Mouse (Mus musculus): ENCODE measurements around the gene Ndufv2.

Gene Ndufv2

DNA sequence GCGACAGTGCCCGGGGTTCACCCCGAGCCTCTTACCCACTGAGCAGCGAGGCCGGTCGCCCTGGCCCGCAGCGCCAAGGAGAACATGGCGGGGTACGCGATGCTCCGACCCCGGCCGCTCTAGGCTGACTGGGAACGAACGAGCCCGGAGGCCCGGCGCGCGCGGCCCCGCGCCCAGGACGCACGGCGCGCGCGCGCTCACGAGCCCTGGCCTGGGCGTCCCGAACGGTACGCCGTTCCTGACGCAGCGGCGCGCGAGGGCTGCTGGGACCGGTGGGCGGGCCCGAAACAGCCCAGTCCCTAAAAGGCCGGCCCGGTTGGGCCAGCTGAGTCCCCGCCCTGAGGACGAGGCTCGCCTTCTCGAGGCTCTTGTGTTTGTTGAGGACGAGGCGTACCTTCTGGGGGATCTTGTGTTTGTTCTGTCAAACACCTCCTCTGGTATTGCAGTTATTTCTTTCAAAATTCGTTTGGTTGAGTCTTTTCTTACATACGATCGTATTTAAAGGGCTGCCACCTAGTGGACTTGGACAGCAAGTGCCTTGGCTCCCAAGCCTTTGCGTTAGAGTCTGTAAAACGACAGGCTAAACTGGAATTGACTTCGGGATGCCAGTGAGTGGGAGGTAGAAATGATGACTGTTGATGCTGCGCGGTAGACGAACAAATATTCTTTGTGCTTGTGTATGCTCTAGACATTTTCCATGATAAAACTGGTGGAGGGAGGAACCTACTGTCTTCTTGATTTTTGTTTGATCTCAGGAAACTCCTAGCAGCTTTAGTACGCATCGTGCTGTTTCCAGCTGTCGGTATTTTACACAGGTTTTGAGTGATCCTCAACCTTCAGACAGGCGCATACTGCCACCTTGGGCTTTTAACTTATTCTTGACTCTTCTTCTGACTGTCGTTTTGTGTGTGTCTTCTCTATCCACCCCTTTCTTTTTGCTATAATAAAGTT lies at the start of gene Ndufv2:
TSS of gene Ndufv2 (minus strand) at position 180 of the 951 bp plus-strand sequence.
- DNase-seq: peak; percentile 96 to 97

DNA sequence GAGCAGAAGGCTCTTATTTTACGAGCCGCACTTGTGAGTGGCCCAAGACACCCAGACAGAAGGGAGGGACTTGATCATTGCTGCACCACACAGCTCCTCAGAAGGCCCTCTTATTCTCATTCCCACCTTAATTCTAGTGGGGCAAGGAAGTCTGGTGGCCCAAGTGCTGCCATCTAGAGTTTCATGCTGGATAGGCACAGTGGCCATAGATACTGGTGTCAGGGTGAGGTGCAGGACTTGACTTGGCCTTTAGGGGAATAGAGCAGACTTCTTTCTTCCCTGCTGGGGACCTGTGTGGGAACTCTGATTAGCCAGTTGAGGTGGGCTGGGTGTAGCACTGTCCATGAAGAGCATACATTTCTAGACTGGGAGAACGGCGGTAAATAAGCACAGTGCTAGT lies 29.9 kb upstream of the Ndufv2 start:
- no peak for DNase-seq

DNA sequence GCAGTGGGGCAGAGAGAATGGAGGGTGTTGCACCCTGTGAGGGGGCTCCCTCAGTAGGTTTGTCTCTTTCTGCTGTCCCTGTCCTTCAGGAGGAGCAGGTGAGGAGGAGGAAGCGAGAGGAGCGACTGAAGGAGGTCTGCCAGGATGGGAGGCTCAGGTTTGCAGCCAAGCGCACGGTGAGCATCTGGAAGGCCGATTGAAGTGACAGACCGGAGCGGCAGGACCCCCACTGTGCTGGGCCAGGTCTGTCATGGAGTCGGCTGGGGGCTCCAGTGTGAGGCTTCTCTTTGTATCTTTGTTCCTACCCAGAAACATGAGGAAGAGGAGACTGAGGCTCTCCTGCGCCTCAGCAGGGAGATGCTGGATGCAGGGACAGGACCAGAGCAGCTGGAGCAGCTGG lies 29.0 kb upstream of the Ndufv2 start:
- DNase-seq: peak; percentile 68 to 76

DNA sequence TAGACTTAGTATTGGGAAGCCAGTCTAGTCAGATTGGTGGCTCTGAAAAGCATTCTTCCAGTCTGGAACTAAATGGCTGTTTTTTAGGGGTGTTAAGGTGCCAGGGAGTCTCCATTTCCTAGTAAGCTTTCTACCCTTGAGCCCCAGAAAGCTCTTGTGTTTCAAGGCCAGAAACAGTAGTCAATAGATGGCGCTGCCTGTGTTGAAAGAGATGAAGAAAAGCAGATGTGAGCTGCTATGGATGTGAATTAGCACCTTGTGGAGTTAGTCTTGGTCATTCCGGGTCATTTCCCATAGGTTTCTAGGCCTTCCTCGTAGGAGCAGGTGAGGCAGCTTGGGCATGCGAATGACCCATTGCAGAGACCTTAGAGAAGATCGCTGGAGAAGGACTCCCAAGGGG lies 23.9 kb upstream of the Ndufv2 start:
- no peak for DNase-seq

DNA sequence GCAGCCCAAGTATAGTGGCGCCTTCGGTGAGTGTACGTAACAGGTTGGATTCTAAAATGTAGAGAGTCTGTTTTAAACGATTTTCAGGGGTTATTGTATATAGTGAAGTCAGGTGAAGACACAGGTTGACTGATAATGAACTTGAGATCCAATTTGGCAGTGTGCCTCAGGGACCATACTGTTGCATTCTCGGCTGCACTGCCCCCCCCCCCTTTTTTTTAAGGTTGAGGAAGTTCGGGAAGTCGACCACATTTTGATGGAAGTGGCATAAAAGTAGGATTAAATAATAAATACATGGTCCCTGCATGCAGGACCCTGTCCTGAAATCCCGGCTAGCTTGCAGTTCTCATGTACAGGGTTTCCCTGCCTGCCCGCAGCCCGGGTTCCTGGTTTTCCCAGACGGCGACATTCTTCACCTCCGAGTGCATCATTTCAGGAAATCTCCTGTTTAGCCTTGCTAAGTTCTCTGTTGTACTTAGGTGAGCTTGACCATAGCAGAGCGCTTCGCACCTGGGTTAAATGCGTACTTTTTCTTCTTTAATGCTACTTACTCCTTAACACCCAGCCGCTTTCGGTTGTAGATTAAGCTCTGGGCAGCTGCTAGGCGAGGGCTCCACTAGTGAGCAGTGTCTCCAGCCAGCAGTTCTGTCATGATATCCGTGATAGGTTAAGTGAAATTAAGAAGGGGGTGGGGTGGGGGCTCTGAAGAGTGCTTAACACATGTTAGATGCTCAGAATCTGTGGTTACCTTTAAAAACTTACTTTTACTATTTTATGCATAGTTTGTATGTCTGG lies 22.7 kb upstream of the Ndufv2 start:
- no peak for DNase-seq

DNA sequence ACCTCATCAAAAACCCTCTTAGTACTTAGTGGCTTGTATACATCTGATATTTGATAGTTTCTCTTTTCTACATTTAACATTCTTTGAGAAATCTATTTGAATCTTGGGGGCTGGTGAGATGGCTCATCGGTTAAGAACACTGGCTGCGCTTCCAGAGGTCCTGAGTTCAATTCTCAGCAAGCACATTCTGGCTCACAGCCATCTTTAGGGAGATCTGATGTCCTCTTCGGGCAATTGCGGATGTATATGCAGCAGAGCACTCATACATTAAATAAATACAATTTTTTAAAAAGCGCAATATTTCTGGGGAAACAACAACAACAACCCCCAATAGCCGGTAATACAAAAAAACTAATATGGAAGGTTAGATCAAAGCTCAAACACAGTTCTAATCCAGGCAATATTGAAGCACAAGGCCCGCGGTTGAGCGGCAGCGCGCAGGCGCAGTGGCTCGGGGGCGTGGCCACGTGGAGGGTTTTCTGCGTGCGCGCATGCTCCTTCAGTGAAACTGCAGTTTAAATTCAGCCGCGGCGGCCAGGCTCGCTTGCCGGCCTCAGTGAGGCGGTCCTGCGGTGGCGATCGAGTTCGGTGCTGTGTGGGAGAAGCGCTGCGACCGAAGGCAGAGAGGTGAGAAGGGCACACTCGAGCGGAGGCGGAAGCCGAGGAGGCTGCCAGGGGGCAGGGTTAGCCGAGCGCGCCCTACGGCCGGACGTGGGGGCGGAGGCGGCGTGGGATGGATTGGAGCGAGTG lies 21.9 kb upstream of the Ndufv2 start, which contains the start of gene Ddx11:
TSS of gene Ddx11 (plus strand) at position 455 of the 750 bp plus-strand sequence.
- peak; percentile 98 to 99 for DNase-seq

DNA sequence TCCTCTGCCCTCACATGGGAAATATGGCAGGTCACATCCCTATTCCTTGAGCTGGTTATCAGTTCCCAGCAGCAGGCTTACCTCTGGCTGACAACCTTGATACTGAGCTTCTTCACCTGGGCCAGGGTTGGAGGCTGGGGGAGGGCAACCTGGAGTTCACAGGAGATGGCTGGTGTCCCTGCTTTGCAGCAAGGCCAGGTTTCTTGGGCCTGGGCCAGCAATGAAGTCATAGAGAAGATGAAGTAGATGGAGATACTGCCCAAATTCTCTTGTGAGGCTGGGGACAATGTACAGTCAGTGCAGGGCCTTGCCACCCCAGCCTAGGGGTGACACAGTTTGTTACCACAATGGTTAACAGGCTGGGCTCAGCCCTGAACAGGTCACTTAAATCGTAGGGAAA lies 19.3 kb upstream of the Ndufv2 start:
- peak; percentile 40 to 41 for DNase-seq

DNA sequence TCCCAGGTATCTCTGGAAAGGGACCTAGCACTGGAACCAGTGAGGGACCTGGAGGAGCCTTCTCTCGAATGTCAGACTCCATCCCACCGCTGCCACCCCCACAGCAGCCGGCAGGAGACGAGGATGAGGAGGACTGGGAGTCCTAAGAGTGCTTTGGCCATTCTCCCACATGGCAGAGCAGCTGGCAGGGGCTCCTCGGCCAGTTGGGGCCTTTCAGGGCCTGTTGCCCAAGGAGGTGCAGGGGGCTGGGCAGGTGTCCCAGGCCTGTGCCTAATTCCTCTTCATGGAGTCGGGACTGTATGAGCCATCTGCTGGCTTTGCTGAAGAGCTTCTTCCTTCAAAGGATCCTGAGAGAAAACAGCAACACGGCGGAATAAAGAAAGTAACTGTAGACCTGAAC lies 17.6 kb upstream of the Ndufv2 start:
- peak; percentile 57 to 75 for DNase-seq

DNA sequence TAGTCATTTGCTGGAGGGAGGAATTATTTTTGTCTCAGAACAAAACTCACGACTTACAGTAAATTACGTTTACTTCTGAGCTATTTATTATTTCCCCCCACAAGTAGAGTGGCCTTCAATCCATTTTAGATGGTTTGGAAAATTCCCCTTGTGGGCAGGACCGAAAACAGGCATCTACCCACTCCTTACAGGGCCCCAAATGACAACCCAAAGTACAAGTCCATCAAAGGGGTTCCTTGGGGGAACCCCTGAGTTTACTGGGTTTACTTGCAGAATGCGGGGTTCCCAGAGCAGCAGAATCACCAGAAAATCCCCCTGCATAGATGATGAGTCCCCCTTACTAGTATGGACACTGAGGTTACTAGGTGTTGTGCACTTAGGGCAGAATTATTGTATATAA lies 10.8 kb upstream of the Ndufv2 start:
- no peak for DNase-seq

DNA sequence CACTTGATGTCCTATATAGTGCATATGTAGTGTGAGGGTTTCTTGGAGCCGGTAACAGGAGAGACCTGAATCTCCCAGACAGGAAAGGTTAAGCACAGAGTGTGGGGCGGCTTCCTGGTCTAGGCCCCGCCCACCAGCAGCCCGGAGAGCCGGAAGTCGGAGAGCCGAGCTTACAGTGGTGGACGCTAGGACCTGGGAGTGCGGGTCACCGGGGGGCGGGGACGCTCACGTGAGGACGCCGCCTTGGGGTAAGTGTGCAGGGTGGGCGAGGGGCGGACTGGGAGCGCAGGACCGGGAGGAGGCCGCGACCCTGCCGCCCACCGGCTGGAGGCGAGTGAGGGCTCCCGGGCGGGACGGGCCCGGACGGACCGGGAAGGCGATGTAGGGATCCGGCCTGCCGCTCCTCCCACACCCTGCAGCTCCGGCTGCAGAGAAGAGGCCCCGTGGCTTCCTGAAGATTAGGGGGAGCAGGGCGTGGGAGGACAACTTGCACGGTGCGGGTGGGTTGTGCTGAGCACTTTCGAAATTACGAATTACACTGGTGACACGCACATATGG lies 10.1 kb upstream of the Ndufv2 start, which contains the start of gene Washc1:
TSS of gene Washc1 (plus strand) at position 144 of the 558 bp plus-strand sequence.
- peak; percentile 94 to 97 for DNase-seq

DNA sequence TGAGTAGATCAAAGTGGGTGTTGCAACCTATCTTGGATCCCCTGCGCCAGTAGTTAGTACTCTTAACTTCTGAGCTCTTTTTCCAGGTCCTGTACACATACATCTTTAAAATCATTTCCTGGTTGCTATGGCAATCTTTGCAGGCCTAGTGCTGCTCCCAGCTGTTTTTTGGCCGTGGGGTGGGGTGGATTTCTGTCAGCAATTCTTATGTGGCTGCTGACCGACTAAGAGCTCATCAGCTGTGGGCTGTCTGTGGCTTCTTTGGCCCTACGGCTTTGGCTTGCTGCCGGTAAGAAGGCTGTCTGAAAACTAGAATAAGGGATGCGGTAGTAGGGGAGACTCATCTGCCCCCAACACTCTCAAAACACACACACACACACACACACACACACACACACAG lies 9.4 kb upstream of the Ndufv2 start:
- DNase-seq: peak; percentile 21 to 35

DNA sequence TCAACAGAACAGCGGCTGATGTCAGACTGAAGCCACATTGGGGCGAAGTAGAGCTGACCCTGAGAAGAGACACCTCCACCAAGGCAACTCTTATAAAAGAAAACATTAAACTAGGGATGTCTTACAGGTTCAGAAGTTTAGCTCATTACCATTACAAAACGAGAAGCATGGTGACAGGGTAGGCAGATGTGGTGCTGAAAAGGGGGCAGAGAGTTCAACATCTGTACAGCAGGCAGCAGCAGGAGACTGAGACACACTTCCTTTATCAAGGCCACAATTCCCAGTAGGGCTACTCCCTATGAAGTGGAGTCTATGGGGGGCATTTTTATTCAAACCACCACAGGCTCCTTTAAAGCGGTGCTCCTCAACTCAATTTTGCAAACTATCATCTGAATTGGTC lies 6.8 kb upstream of the Ndufv2 start:
- no peak for DNase-seq

DNA sequence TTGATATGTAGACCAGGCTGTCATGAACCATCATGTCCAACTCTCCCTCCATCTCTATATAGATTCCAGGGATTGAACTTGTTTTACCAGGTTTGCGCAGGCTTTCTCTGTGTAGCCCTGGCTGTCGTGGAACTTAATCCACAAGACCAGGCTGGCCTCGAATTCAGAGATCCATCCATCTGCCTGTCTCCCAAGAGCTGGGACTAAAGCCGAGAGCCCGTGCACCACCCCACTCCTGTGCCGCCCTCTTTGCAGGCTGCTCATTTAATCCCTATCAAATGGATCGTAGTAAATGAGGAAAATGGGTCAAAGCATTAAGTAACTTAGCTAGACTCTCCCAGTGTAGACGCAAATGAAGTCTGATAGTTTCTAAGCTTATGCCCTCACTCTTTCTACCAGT lies 6.1 kb upstream of the Ndufv2 start:
- no peak for DNase-seq

DNA sequence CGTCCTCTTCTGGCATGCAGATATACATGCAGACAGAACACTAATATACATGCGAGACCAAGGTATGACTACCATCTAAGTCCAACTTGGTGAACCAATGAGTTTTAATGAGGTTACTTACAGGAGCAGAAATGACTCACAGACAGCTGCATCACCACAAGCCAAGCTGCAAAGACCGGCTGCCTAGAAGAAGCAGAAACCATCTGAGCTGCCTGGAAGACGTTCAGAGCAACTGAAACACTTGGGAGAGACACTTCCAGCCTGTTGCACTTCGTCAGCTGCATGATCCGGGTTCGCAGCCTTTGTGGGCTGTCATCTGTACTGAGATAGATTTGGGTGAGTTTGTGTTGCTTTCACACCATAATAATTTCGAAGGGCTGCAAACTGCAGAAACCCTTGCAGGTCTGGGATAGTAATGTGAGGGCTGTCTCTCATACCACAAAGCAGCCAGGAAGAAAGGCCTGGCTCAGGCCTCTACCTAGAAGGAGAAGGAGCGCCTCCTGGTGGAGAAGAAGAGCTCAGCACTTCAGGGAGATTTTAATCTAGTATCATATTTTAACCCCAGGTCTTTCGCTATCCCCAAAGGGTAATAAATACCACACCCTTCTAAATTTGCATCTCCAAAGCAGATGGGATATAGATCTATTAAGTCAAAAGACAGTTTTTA lies 5.4 kb upstream of the Ndufv2 start:
- DNase-seq: peak; percentile 85 to 90

DNA sequence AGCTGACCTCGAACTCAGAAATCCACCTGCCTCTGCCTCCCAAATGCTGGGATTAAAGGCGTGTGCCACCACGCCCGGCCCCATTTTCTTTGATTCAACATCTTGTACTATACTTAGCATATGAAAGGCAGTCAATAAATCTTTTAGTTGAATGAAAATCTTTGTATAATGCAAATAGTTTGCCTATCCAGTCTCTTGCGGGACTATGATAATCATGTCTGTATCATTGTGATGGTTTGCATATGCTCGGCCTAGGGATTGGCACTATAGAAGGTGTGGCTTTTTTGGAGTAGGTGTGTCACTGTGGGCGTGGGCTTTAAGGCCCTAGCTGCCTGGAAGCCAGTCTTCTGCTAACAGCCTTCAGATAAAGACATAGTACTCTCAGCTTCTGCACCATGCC lies 2.7 kb upstream of the Ndufv2 start:
- DNase-seq: no peak

DNA sequence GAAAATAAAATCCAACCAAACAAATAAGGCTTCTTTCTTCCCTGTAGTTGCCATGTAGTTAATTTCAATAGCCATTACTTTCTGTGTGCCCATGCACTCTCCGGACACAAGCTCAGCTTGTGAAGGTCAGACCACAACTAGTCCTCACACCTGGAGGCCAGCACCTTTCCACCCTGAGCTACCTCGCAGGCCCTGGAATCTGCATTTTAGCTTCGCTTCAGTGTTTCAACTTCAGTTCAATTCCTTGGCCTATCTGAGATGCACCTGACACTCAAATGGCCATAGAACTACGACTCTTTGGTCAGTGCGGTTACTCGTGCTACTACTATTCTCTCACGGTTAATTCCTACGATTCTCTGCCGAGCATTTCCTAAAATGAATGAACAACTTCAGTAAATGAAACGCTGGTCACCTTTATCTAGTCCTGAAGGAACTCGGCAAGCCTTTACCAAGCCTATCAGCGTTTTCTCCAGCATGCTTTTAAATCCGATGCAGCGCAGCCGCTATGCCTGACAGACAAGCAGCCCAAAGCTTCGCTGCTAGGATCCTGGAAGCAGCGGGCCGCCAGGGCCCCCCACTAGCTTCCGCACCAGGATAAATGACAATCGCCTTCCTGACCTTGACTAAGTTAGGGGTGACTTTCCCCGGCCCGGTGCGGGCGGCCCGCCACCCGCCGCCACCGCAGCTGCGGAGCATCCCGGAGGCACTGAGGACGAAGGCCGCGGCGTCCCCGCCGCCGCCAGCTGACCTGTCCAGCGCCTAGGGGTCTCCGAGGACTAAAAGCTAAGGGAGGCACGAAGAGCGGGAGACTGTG lies 586 bp downstream of the Ndufv2 start:
- peak; percentile 21 to 35 for DNase-seq

DNA sequence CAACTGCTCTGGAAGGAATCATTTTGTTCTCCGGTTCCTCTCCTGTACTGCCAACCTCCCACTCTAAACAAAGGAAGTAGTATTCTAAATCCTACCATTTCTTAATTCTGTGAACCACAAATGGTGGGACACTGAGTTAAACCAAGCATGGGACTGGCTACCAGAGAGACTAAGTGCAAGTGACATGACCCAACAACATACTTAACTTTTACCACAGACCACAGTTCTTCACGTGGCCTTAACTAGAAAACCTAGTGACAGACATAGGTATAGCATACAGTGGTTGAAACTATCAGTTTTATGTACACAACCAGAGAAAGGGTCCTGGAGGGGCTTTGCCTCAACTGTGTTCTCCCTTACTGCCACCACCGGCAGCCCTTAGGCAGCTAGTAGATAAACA lies 8.7 kb downstream of the Ndufv2 start:
- DNase-seq: no peak

DNA sequence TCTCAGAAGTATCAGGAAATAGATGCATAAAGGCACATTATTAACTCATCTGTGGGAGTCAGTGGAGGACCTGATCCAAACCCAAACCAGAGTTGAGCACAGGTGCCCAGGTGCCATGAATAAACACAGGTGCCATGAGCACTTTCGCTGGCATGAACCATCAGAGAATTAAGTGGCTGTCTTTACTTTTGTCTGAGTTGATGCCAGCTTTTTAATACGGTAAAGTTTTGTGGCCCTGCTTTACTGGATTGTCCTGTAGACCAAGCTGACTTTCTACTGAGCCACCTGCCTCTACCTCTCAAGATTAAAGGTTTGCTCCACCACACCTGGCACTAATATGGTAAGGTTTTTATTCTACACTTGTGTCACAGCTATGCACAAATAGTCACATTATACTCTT lies 9.3 kb downstream of the Ndufv2 start:
- DNase-seq: no peak

DNA sequence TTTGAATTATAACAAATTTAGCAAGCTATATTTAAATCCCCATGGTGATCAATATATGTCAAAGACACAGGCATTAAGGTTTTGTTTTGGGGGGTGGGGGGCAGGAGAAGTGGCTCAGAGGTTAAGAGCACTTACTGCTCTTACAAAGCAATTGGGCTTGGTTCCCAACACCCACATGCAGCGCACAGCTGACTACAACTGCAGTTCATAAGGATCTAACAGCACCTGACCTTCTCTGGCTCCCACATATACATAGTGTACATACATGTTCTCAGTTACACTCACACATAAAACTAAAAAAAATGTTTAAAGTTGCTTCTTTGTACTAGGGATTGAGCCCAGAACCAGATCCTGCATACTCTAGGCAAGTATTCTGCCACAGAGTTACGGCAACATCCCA lies 10.0 kb downstream of the Ndufv2 start:
- no peak for DNase-seq

DNA sequence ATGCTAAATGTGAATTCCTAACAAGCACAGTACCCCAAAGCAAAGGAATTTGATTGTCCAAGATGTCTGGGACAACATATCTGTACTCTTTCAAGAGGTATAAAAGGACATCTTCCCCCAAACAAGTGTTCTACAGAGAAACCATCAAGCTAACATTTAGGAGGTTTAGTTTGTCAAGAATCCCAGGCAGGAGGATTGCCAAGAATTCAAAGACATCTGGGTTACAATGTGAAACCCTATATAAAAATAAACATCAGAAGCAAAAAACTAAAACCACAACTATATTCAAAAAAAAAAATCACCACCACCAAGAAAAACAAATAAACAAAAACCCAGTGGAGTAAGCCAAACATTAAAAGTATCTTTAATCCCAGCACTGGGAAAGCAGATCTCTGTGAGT lies 11.1 kb downstream of the Ndufv2 start:
- DNase-seq: no peak

DNA sequence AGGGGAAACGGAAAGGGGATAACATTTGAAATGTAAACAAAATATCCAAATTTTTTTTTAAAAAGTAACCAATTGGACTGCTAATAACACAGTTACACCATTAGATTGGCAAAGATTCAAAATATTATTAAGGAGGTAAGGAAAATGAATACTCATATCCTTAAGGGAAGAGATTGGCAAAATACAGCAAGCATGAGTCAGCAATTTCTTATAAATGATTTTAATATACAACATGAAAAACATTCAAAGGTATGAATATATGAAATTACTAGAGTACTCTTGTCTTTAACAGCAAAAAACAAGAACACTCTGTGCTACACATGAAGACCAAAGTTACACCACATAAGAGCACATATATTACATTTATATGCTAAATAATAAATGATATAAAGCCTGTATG lies 16.3 kb downstream of the Ndufv2 start:
- DNase-seq: no peak
